Mouse (Mus musculus) thymus, postnatal 10 days (tissue): ENCODE results near the gene Plekhh2.

Source experiments
- DNase-seq, 2 experiments: peaks; one replicate each; pipeline ENCODE4 v3.0.0; 2021; ENCODE audit warnings: low spot score in 2 of 2

Plekhh2 gene

DNA sequence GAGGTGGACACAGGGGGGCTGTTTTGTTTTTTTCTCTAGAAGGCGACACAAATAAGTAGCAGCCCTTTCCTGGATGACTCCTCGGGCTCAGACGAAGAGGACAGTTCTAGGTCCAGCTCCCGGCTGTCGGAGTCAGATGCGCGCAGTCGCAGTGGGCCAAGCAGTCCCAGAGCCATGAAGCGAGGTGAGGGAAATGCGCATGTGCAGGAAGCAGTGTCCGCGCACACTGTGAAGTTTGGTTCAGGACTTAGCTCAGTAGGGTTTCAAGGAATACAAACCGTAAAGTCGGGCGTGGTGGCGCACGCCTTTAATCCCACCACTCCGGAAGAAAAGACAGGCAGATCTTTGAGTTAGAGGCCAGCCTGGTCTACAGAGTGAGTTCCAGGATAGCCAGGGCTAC, 59.9 kb downstream of the Plekhh2 start:
- no peak for DNase-seq

GRCm38 (mm10) chr17:84573305-84573704, 61.6 kb downstream of the Plekhh2 start:
- no peak for DNase-seq

DNA sequence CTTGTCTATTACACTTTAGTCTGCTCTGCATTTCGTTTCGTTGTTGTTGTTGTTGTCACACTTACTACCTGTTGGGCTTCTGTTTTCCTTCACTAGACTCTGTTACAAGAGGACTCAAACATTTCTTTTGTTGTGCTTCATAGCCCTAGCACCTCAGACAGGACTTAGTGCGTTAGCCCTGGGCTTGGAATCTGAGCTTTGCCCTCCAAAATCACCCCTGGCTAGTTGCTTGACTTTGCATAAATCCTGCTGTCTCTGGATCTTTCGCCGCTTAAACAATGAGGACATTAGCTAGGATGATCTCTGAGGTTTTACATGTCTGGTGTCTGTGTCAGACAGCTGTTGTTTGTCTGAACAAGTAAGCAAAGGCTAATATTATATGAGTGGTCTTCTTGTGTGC, 62.2 kb downstream of the Plekhh2 start:
- no peak for DNase-seq

GRCm38 (mm10) chr17:84575108-84575507, 63.4 kb downstream of the Plekhh2 start:
- DNase-seq = no peak

DNA sequence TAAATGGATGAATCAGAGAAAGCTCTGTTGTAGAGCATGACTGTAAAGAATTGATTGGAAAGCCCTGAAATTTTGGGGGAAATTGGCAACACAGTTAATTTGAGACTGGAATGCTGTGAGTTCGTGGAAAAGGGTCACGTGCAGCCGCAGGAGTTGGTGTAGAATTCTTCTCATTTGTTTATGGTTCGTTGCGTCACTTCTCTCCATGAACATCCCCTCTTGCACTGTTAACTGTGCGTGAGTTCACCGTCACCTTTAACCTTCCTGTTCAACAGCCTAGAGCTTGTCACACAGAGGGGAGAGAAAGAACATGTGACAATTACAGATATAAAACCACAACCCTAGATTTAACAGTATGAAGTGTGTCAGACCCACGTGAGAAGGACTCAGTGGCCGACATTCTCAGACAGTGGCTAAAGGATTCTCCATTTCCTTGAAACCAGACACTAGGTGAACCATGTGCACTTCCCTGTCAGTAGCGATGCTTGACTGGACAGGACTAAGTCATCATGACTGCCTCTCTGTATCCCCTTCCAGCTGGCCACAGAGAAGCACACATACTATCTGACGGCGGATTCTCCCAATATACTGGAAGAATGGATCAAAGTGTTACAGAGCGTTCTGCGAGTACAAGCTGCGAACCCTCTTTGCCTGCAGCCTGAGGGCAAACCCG, 65.1 kb downstream of the Plekhh2 start:
- DNase-seq = no peak

DNA sequence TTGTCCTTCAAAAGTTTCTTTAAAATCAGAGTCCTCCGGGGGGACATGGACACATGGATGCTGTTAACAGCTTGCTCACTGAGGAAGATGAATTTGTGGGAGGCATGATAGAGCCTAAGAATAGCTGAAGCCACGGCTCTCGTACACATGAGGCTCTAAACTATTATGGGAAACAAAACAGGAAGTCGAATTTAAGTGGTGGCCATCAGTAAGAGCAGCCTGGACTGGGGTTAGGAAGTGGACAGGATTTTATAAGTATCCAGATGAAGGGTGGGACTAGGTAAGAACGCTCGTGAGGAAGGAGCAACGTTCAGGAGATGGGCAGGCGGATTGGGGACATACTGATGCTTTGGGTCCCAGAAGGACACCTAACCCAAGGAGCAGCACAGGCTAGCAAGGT, 67.6 kb downstream of the Plekhh2 start:
- no peak for DNase-seq

DNA sequence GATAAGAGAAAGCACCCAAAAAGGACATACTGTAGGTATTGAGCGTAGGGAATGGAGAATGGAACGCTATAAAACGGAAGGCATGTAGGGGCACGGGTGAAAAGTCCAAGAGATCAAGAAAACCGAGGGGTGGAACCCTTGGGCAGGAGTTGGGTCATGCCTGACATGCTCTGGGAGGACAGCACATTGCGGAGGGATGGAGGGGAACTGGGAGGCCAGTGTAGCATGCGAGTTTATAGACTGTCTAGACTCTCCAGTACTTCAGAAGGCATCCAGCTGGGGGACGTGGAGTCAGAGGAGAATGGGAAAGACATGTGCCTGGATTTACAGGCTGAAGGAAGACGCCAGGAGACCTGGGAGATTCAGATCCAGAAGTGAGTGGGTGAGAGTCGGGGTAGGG, 68.1 kb downstream of the Plekhh2 start:
- DNase-seq = no peak

DNA sequence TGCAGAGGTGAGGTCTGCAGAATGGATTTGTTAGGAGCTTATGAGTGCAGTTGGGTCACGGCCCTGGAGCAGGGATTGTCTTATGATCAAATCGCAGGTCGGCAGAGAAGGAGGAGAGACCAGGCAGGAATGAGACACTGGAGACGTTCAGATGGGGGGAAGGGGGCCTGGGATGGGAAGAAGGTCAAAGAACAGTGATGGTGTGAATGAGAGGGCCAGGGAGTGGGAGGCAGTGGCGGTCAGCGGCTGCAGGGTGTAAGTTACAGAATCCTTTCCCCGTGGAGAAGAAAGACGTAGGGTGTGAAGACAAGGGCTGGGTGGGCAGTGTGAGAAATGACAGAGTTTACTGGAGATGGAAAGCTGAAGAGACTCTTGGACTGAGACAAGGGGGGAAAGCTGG, 69.1 kb downstream of the Plekhh2 start:
- DNase-seq = no peak

GRCm38 (mm10) chr17:84581740-84582414, 70.2 kb downstream of the Plekhh2 start:
- DNase-seq = no peak

GRCm38 (mm10) chr17:84584107-84584506, 72.4 kb downstream of the Plekhh2 start:
- DNase-seq = no peak

DNA sequence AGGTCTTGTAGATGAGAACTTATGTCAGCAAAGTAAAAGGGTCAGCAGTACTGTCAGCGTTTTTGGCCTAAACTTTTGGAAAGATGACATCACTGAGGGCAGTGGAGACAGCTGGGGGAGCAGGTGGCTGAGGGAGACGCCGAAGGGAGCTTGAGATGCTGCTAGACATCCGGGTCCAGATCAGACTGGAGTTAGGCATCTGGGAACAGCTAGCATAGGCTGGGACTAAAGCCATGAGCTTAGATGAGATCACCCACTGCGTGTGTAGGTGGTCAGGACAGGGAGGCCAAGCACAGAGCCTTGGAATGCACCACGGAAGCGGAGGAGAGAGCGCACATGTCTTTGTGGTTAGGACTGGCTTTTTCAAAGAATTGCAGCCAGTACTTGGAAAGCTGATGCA, 73.4 kb downstream of the Plekhh2 start:
- DNase-seq = no peak

GRCm38 (mm10) chr17:84590065-84590464, 78.4 kb downstream of the Plekhh2 start:
- DNase-seq = no peak

GRCm38 (mm10) chr17:84591431-84592150, 79.9 kb downstream of the Plekhh2 start:
- no peak for DNase-seq

- DNase-seq = no peak
These were observed 84.3 kb downstream of the Plekhh2 start for GRCm38 (mm10) chr17:84596015-84596441.

DNA sequence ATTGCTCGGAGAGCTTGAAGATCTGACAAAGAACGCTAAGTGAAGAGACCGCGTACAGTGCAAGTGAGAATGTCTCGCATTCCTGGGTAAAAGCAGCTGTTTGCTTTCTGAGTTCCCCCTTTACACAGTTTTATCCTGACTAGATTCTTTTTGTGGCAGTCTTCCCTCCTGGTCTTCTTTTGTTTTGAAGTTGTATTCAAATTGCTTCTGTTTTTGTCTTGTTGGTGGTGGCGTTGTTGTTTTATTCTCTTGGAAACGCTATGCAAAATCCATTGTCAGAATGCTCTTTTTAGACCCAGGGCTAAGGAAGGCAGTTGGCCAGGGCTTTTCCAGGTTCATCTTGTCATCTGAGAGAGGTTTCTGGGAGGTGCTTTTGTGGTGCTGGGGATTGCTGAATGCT, 84.8 kb downstream of the Plekhh2 start:
- DNase-seq = no peak

DNA sequence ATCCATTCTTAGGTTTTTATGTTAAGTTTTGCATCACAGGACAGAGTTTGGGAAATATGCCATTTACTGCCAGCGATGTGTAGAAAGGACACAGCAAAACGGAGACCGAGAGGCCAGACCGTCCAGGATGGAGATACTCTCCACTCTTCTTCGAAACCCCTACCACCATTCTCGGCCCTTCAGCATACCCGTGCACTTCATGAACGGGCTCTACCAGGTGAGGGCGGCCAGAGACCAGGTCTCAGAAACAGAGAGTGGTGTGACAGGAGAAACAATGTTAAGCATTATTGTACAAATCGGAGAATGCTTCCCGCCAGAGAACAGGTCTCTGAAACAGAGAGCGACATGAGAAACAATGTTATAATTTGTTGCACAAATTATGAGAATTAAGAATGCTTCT, 86.2 kb downstream of the Plekhh2 start:
- no peak for DNase-seq

DNA sequence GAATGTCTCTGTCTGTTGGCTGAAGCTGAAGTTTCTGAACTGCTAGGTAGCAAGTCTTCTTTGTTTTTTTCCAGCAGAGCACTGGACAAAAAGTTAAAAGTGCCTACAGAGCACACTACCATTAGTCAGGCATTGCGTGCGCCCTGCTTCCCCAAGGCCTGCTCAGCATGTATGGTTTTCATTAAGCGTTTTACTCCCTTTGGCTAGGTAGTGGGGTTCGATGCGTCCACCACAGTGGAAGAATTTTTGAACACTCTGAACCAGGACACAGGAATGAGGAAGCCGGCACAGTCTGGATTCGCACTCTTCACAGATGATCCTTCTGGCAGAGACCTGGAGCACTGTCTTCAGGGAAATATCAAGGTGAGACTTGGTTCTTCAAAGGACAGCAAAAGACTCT, 87.2 kb downstream of the Plekhh2 start:
- DNase-seq = no peak

GRCm38 (mm10) chr17:84600051-84600983, 88.6 kb downstream of the Plekhh2 start:
- no peak for DNase-seq

DNA sequence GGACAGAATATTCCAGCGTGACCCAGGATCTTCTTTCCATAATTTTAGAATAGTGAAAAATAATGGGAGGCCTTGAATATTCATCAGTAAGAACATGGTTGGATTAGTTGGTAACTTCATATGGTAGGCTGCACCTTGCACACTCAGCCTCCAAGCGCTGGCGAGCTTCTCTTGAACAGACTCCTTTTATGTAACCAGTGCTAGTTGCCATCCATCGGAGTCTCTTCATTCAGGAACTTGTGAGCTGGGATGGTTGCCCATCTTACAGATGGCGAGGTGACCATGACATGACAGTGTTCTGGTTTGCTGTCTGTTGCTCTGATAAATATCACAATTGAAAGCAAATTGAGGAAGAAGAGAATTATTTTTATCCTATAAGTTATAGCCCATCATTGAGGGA, 90.1 kb downstream of the Plekhh2 start:
- DNase-seq = no peak

- no peak for DNase-seq
These were observed 91.5 kb downstream of the Plekhh2 start for GRCm38 (mm10) chr17:84603202-84603627.

DNA sequence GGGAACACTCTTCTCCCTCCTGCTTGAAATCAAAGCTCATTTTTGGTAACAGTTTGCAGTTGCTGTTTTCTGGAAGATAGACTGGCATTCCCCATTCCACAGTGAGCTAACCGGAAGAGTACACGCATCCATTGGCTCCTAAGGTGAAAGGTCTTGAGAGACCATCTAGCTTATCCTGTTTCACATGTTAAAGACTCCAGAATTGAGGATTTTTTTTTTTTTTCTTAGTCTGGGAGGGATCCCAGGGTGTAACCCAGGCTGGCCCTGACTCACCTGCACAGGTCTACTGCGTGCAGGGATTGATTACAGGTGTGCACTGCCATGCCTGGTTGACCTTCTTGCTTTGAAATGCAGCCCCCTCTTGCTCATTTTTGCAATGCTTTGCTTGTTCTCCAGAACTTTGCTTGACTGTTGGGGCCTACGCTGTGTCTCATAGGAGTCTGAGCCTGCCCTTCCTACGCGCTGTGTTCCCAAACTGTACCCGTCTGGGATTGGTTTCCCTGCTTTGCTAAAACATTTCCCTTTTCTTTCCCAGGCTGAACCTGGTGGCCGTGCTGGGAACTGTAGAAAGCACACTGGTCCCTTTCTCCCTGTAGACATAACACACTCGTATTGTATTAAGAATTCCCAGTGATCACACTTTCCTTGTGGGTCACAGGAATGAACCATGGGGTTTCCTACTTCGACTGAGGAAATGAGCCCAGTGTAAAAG, 92.2 kb downstream of the Plekhh2 start:
- DNase-seq = no peak
